Mouse (Mus musculus) stomach, embryonic 15.5 days (tissue): Measurements from ENCODE around the gene G2e3. TPM values are rescaled to one million over a fixed set of nuclear protein-coding genes. Genes with fewer than 3 reads are reported as not detected.

Source experiments
- ATAC-seq: fragments of 200-750 bp; cut with Nextera tagmentation; 2 replicates; pipeline ENCODE4 v1.8.0; 2017; ENCODE audit warnings: low read depth, moderate number of reproducible peaks, moderate TSS enrichment; ENCODE audit not compliant: insufficient read depth, low FRiP score
- H3K27ac ChIP-seq: fragments of 300-500 bp; sonication (generic); 2 replicates; pipeline ENCODE4 v1.5.1; 2015; ENCODE audit warnings: mild to moderate bottlenecking, inconsistent platforms
- H3K27me3 ChIP-seq: fragments of 300-500 bp; sonication (generic); replicated peaks from 2 replicates; pipeline ENCODE4 v1.6.1; 2015; ENCODE audit warnings: inconsistent platforms
- H3K36me3 ChIP-seq: fragments of 300-500 bp; sonication (generic); 2 replicates; pipeline ENCODE4 v1.6.1; 2015; ENCODE audit warnings: inconsistent platforms
- H3K4me1 ChIP-seq: fragments of 300-500 bp; sonication (generic); 2 replicates; pipeline ENCODE4 v1.6.1; 2015; ENCODE audit warnings: inconsistent platforms
- H3K4me2 ChIP-seq: fragments of 300-500 bp; sonication (generic); 2 replicates; pipeline ENCODE4 v1.6.1; 2015; ENCODE audit warnings: mild to moderate bottlenecking, inconsistent platforms
- H3K4me3 ChIP-seq: fragments of 300-500 bp; sonication (generic); replicated peaks from 2 replicates; pipeline ENCODE4 v1.5.1; 2015; ENCODE audit warnings: inconsistent platforms
- H3K9ac ChIP-seq: fragments of 300-500 bp; sonication (generic); 2 replicates; pipeline ENCODE4 v1.6.1; 2015; ENCODE audit warnings: inconsistent platforms
- H3K9me3 ChIP-seq: fragments of 300-500 bp; sonication (generic); 2 replicates; pipeline ENCODE4 v1.6.1; 2016; ENCODE audit warnings: inconsistent platforms
- WGBS: fragments of 180-500 bp; shearing (Covaris S2); methylation state at CpG from one replicate; pipeline ENCODE4 v1.1.7; 2015; 5-methylcytosine and 5-hydroxymethylcytosine counted together
- polyA plus RNA-seq: library from polyadenylated mRNA; unstranded; fragments of >200 nt; fragmentation: Nextera tagmentation; extraction: Ambion mirVana; gene quantifications from 2 replicates; pipeline ENCODE4 v1.2.1, GENCODE M21; 2015

G2e3 gene
- 30.9 and 31.3 TPM in 2 replicates for polyA plus RNA-seq

- Histone ChIP-seq H3K36me3 (0 out of 2 replicates have a peak, but pooled peaks cover 12% of the 10 kb centered on the region), H3K4me3 (peak within 1 kb of the TSS; percentile 73), H3K27ac (peak within 1 kb of the TSS; percentile 94), H3K27me3 (no peaks in the 10 kb centered on the region), H3K9me3 (no peaks in the 10 kb centered on the region), H3K4me2 (peak within 1 kb of the TSS; percentile 70), H3K4me1 (peaks cover 10% of the 10 kb centered on the region), H3K9ac (peak within 1 kb of the TSS; percentile 84)
- WGBS, result under 1% methylated on average over 70 of the region's 70 CpGs
- ATAC-seq, result peak; percentile 97
Measured at GRCm38 (mm10) chr12:51347988-51348697, at the start of gene G2e3. Gene G2e3 (plus strand): TSS chr12:51348061.

- ATAC-seq, result no peak
- Histone ChIP-seq H3K36me3 (no peaks in the 10 kb centered on the region), H3K9ac (no peak overlapping the region), H3K9me3 (no peaks in the 10 kb centered on the region), H3K4me1 (no peaks in the 10 kb centered on the region), H3K4me2 (no peak overlapping the region), H3K27ac (no peak overlapping the region), H3K4me3 (no peak overlapping the region), H3K27me3 (no peaks in the 10 kb centered on the region)
- WGBS, result 70% methylated on average over 3 of the region's 3 CpGs
Measured at GRCm38 (mm10) chr12:51323604-51324003, 24.3 kb upstream of the G2e3 start.

GRCm38 (mm10) chr12:51326819-51327218 is 21.0 kb upstream of the G2e3 start:
- no peaks in the 10 kb centered on the region for H3K4me1 ChIP-seq
- H3K36me3 ChIP-seq, result no peaks in the 10 kb centered on the region
- H3K27ac ChIP-seq, result no peak overlapping the region
- ATAC-seq, result no peak
- no peaks in the 10 kb centered on the region for H3K9me3 ChIP-seq
- H3K4me3 ChIP-seq, result no peak overlapping the region
- 80% methylated on average over 3 of the region's 3 CpGs for WGBS
- H3K27me3 ChIP-seq, result no peaks in the 10 kb centered on the region
- H3K4me2 ChIP-seq, result no peak overlapping the region
- no peak overlapping the region for H3K9ac ChIP-seq

- Histone ChIP-seq H3K27me3 (no peaks in the 10 kb centered on the region), H3K9me3 (no peaks in the 10 kb centered on the region), H3K4me3 (no peak overlapping the region), H3K4me2 (no peak overlapping the region), H3K4me1 (no peaks in the 10 kb centered on the region), H3K27ac (no peak overlapping the region), H3K9ac (no peak overlapping the region), H3K36me3 (no peaks in the 10 kb centered on the region)
- 72% methylated on average over 1 of the region's 1 CpGs for WGBS
- ATAC-seq, result no peak
Measured at GRCm38 (mm10) chr12:51337014-51337413, 10.8 kb upstream of the G2e3 start.

GRCm38 (mm10) chr12:51346121-51346520 is 1.7 kb upstream of the G2e3 start:
- Histone ChIP-seq H3K4me3 (no peak overlapping the region), H3K4me1 (peaks cover 10% of the 10 kb centered on the region), H3K27ac (no peak overlapping the region), H3K36me3 (no peaks in the 10 kb centered on the region), H3K9me3 (no peaks in the 10 kb centered on the region), H3K9ac (no peak overlapping the region), H3K27me3 (no peaks in the 10 kb centered on the region), H3K4me2 (no peak overlapping the region)
- ATAC-seq, result peak; percentile 45
- 51% methylated on average over 4 of the region's 4 CpGs for WGBS

- Histone ChIP-seq H3K9me3 (no peaks in the 10 kb centered on the region), H3K4me1 (peaks cover 10% of the 10 kb centered on the region), H3K27ac (peak overlapping the region; percentile 94), H3K9ac (peak overlapping the region; percentile 84), H3K36me3 (0 out of 2 replicates have a peak, but pooled peaks cover 12% of the 10 kb centered on the region), H3K27me3 (no peaks in the 10 kb centered on the region), H3K4me3 (peak overlapping the region; percentile 73), H3K4me2 (peak overlapping the region; percentile 57)
- WGBS, result under 1% methylated on average over 10 of the region's 10 CpGs
- ATAC-seq, result no peak
Measured at GRCm38 (mm10) chr12:51348698-51348998, 787 bp downstream of the G2e3 start.

GRCm38 (mm10) chr12:51355296-51355695 is 7.4 kb downstream of the G2e3 start:
- Histone ChIP-seq H3K4me1 (peaks cover 6% of the 10 kb centered on the region), H3K4me3 (no peak overlapping the region), H3K27me3 (no peaks in the 10 kb centered on the region), H3K36me3 (peaks cover 29% of the 10 kb centered on the region), H3K9me3 (no peaks in the 10 kb centered on the region), H3K4me2 (no peak overlapping the region), H3K9ac (no peak overlapping the region), H3K27ac (no peak overlapping the region)
- WGBS, result 72% methylated on average over 8 of the region's 8 CpGs
- no peak for ATAC-seq

- H3K4me1 ChIP-seq, result no peaks in the 10 kb centered on the region
- no peaks in the 10 kb centered on the region for H3K27me3 ChIP-seq
- H3K9ac ChIP-seq, result no peak overlapping the region
- peaks cover 41% of the 10 kb centered on the region for H3K36me3 ChIP-seq
- H3K4me2 ChIP-seq, result no peak overlapping the region
- H3K4me3 ChIP-seq, result no peak overlapping the region
- ATAC-seq, result no peak
- no peaks in the 10 kb centered on the region for H3K9me3 ChIP-seq
- no peak overlapping the region for H3K27ac ChIP-seq
Measured at GRCm38 (mm10) chr12:51361294-51361693, 13.4 kb downstream of the G2e3 start.

- H3K9ac ChIP-seq, result no peak overlapping the region
- no peaks in the 10 kb centered on the region for H3K27me3 ChIP-seq
- H3K4me2 ChIP-seq, result no peak overlapping the region
- H3K27ac ChIP-seq, result no peak overlapping the region
- WGBS, result 95% methylated on average over 1 of the region's 1 CpGs
- no peaks in the 10 kb centered on the region for H3K4me1 ChIP-seq
- H3K36me3 ChIP-seq, result peaks cover 41% of the 10 kb centered on the region
- no peak for ATAC-seq
- no peak overlapping the region for H3K4me3 ChIP-seq
- H3K9me3 ChIP-seq, result no peaks in the 10 kb centered on the region
Measured at GRCm38 (mm10) chr12:51362898-51363297, 15.0 kb downstream of the G2e3 start.

- Histone ChIP-seq H3K27me3 (no peaks in the 10 kb centered on the region), H3K4me3 (no peak overlapping the region), H3K9me3 (no peaks in the 10 kb centered on the region), H3K4me1 (no peaks in the 10 kb centered on the region), H3K4me2 (no peak overlapping the region), H3K27ac (no peak overlapping the region), H3K36me3 (peaks cover 27% of the 10 kb centered on the region), H3K9ac (no peak overlapping the region)
- 96% methylated on average over 3 of the region's 3 CpGs for WGBS
- ATAC-seq, result no peak
Measured at GRCm38 (mm10) chr12:51368504-51368903, 20.6 kb downstream of the G2e3 start.

GRCm38 (mm10) chr12:51377003-51377887 is 29.4 kb downstream of the G2e3 start, which contains the start of gene Scfd1:
Gene Scfd1 (plus strand): TSS chr12:51377510.
- Histone ChIP-seq H3K9ac (peak within 1 kb of the TSS; percentile 63; the same call in 1 of the 2 replicates), H3K9me3 (no peaks in the 10 kb centered on the region), H3K36me3 (peaks cover 10% of the 10 kb centered on the region; the same call in 1 of the 2 replicates), H3K4me1 (no peaks in the 10 kb centered on the region), H3K4me2 (peak within 1 kb of the TSS; percentile 57), H3K4me3 (peak within 1 kb of the TSS; percentile 61), H3K27ac (peak within 1 kb of the TSS; percentile 76), H3K27me3 (no peaks in the 10 kb centered on the region)
- 1% methylated on average over 34 of the region's 34 CpGs for WGBS
- peak; percentile 100 for ATAC-seq

GRCm38 (mm10) chr12:51377888-51378190 is 30.0 kb downstream of the G2e3 start:
- peak overlapping the region; percentile 49 for H3K4me2 ChIP-seq
- no peaks in the 10 kb centered on the region for H3K27me3 ChIP-seq
- no peaks in the 10 kb centered on the region for H3K4me1 ChIP-seq
- ATAC-seq, result no peak
- H3K4me3 ChIP-seq, result peak overlapping the region; percentile 61
- no peaks in the 10 kb centered on the region for H3K9me3 ChIP-seq
- WGBS, result 17% methylated on average over 6 of the region's 6 CpGs
- peaks cover 10% of the 10 kb centered on the region; the same call in 1 of the 2 replicates for H3K36me3 ChIP-seq
- H3K27ac ChIP-seq, result peak overlapping the region; percentile 76
- H3K9ac ChIP-seq, result peak overlapping the region; percentile 63; the same call in 1 of the 2 replicates
